Mouse (Mus musculus): ENCODE measurements around the gene Bglap. TPM values are rescaled to one million over a fixed set of nuclear protein-coding genes. Genes with fewer than 3 reads are reported as not detected.

The Bglap gene
- polyA plus RNA-seq, 1 experiment from 2014 or later = not detected

DNA sequence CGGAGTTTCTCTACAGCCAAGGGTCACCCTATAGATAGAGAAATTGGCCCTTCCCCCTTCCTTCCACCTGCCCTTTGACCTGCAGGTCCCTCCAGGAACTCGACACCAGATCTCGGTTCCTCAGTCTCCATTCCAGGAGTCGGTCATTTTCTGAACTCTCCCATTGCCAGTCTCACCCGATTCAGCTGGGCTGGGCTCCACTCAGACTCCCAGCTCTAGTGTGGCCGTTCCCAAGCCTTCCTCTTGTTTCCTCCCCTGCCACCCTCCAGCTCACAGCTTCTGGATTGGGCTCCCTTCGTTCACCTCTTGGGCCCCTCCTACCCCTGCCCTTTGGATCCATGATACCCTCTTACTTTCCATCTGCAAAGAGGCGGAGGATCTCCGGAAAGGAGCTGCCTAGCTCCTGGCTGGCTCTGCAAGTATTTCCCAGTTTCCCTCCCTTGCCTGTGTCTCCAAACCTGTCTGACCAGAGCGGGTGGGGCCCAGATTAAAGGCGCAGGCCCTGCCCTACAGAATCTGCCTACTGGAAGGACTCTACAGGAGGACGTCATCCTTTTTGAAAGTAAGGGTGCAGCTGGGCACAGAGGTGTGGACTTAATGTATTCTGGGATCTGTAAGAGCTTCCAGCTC is 50.1 kb downstream of the Bglap start:
- ATAC-seq (ENCODE audit: insufficient number of reproducible peaks, low FRiP score, low TSS enrichment, low read depth) (no peak), DNase-seq (ENCODE audit: low spot score) (no peak)
- WGBS = 48% methylated on average over 12 of the region's 12 CpGs
- H3K27ac ChIP-seq (replicated peaks; ENCODE audit: low read depth, low read length) = no peak overlapping the region
- H3K9me3 ChIP-seq (ENCODE audit: control insufficient read depth, low read length) = no peaks in the 10 kb centered on the region
- peak overlapping the region; percentile 22; the same call in 1 of the 2 replicates for H3K4me2 ChIP-seq (ENCODE audit: low read depth, severe bottlenecking)
- H3K36me3 ChIP-seq (ENCODE audit: control insufficient read depth, insufficient read depth, low read length) = no peaks in the 10 kb centered on the region
- H3K9ac ChIP-seq (ENCODE audit: low read length) = no peak overlapping the region
- peaks cover 10% of the 10 kb centered on the region for H3K4me1 ChIP-seq (ENCODE audit: control insufficient read depth, insufficient read depth, low read length)
- no peak overlapping the region for H3K4me3 ChIP-seq (ENCODE audit: low read depth, low read length)
- no peaks in the 10 kb centered on the region for H3K27me3 ChIP-seq (ENCODE audit: control insufficient read depth, insufficient read depth, low read length)

Other genes with a start within 250 kb of the Bglap start
- gene Mef2d, start 242.1 kb downstream of the Bglap start, polyA plus RNA-seq (2014; fragmentation: Nextera tagmentation; extraction: Ambion mirVana) = 12.6 and 14.3 TPM in 2 replicates
- 0.11 and 0.60 TPM in 2 replicates for gene Rhbg, start 129.8 kb downstream of the Bglap start, polyA plus RNA-seq (2014; fragmentation: Nextera tagmentation; extraction: Ambion mirVana)
- 0.37 and 0.59 TPM in 2 replicates for gene Gm38392, start 97.3 kb downstream of the Bglap start, polyA plus RNA-seq (2014; fragmentation: Nextera tagmentation; extraction: Ambion mirVana)
- gene Tsacc, start 87.5 kb downstream of the Bglap start, polyA plus RNA-seq (2014; fragmentation: Nextera tagmentation; extraction: Ambion mirVana) = 11.9 TPM in 2 replicates
- gene Cct3, start 87.3 kb downstream of the Bglap start, polyA plus RNA-seq (2014; fragmentation: Nextera tagmentation; extraction: Ambion mirVana) = 764 and 785 TPM in 2 replicates
- gene Glmp, start 59.4 kb downstream of the Bglap start, polyA plus RNA-seq (2014; fragmentation: Nextera tagmentation; extraction: Ambion mirVana) = 90.5 and 100 TPM in 2 replicates
- gene Tmem79, start 48.3 kb downstream of the Bglap start, polyA plus RNA-seq (2014; fragmentation: Nextera tagmentation; extraction: Ambion mirVana) = 1.8 and 3.3 TPM in 2 replicates
- 44.9 and 49.0 TPM in 2 replicates for gene Smg5, start 48.2 kb downstream of the Bglap start, polyA plus RNA-seq (2014; fragmentation: Nextera tagmentation; extraction: Ambion mirVana)
- 1.1 and 1.8 TPM in 2 replicates for gene Paqr6, start 19.9 kb downstream of the Bglap start, polyA plus RNA-seq (2014; fragmentation: Nextera tagmentation; extraction: Ambion mirVana)
- not detected in 2 replicates for gene Bglap3, start 11.7 kb downstream of the Bglap start, polyA plus RNA-seq (2014; fragmentation: Nextera tagmentation; extraction: Ambion mirVana)
- not detected in 2 replicates for gene Bglap2, start 5.8 kb downstream of the Bglap start, polyA plus RNA-seq (2014; fragmentation: Nextera tagmentation; extraction: Ambion mirVana)
- gene Pmf1, start 25.9 kb upstream of the Bglap start, polyA plus RNA-seq (2014; fragmentation: Nextera tagmentation; extraction: Ambion mirVana) = 174 and 185 TPM in 2 replicates
- gene Slc25a44, start 40.7 kb upstream of the Bglap start, polyA plus RNA-seq (2014; fragmentation: Nextera tagmentation; extraction: Ambion mirVana) = 17.7 and 18.9 TPM in 2 replicates
- gene Sema4a, start 76.7 kb upstream of the Bglap start, polyA plus RNA-seq (2014; fragmentation: Nextera tagmentation; extraction: Ambion mirVana) = 5.4 and 5.7 TPM in 2 replicates
- gene Lmna, start 125.5 kb upstream of the Bglap start, polyA plus RNA-seq (2014; fragmentation: Nextera tagmentation; extraction: Ambion mirVana) = 20.3 and 20.4 TPM in 2 replicates
- gene Mex3a, start 147.9 kb upstream of the Bglap start, polyA plus RNA-seq (2014; fragmentation: Nextera tagmentation; extraction: Ambion mirVana) = 42.6 and 43.5 TPM in 2 replicates
- 2.4 and 3.1 TPM in 2 replicates for gene Rab25, start 163.8 kb upstream of the Bglap start, polyA plus RNA-seq (2014; fragmentation: Nextera tagmentation; extraction: Ambion mirVana)
- 78.9 and 89.3 TPM in 2 replicates for gene Lamtor2, start 168.6 kb upstream of the Bglap start, polyA plus RNA-seq (2014; fragmentation: Nextera tagmentation; extraction: Ambion mirVana)
- 80.1 and 85.3 TPM in 2 replicates for gene Ubqln4, start 169.3 kb upstream of the Bglap start, polyA plus RNA-seq (2014; fragmentation: Nextera tagmentation; extraction: Ambion mirVana)
- 220 and 233 TPM in 2 replicates for gene Ssr2, start 191.4 kb upstream of the Bglap start, polyA plus RNA-seq (2014; fragmentation: Nextera tagmentation; extraction: Ambion mirVana)
- 132 and 134 TPM in 2 replicates for gene Arhgef2, start 221.5 kb upstream of the Bglap start, polyA plus RNA-seq (2014; fragmentation: Nextera tagmentation; extraction: Ambion mirVana)

All from limb, embryonic 11.5 days (tissue).